Mouse (Mus musculus): ENCODE measurements at regions not wholly inside any gene's neighbourhood (a gene's known extent, or its start where the extent isn't known, plus 50 kb on each side); places are given as distances from the start of the nearest gene placed in this dataset.

DNA sequence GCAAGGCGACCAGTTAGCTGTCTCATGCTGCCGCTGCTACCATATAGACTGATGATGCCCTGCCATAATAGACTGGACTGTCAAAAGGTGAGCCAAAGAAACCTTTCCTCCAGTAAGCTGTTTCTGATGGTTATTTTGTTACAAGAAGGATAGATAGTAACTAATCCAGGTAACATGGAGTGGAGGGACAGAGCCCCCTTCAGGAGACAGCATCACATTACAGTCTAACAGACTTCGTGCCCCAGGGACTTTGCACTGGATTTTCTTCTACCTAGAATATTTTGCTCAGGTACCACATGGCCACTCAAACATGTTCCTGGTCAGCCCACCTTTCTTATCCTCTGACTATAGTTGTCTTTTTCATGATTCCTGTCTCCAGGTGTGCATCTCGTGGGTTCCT, 398.9 kb upstream of the Kazn start:
- no peak for ATAC-seq

DNA sequence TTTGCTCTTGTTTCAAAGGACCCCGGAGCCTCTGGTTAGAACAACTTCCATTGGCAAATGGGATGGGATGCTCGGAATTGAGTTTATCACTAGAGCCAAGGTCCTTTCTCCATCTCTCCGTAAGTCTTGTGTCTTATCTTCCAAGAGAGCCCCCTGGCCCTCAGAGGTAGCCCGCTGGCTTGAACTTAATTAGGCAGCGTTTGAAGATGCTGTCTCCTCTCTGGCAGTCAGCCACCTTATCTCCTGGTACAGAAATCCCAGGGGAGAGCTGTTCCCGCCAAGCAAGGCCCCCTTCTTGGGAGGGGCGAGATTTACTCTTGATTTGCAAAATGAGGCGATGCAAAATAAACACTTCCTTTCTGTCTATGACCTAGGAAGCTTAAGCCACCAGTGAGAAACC, 395.2 kb upstream of the Kazn start:
- ATAC-seq: no peak

DNA sequence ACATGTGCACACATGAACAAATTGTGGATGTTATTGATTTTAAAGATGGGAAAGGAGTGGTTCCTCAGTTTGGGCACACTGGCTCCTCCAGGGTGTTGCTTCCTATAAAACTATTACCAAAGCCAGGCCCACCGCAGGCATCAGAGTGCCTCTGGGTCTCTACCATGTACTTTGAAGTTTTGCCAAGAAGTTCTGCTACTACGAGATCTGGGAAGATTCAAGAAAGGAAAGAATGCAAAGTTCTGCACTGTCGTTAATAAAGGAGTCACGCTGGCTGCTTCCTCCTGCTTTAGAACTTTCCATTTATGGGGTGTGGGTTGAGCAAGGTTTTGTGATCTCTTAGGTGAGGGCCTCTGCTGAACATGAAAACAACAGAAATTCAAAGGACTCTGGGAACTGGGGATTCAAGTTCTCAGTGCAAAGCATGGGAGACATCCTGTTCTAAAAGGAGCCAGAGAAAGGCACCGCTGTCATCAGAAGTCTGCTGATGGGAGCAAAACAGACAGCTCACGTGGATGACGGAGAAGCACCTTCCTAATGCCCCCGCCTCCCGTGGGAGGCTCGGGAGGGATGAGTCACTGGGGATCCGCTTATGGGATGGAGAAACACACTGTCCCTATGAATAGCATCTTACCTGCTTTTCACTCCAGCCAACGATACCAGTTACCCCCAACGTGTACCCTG, 394.6 kb upstream of the Kazn start:
- ATAC-seq: no peak

DNA sequence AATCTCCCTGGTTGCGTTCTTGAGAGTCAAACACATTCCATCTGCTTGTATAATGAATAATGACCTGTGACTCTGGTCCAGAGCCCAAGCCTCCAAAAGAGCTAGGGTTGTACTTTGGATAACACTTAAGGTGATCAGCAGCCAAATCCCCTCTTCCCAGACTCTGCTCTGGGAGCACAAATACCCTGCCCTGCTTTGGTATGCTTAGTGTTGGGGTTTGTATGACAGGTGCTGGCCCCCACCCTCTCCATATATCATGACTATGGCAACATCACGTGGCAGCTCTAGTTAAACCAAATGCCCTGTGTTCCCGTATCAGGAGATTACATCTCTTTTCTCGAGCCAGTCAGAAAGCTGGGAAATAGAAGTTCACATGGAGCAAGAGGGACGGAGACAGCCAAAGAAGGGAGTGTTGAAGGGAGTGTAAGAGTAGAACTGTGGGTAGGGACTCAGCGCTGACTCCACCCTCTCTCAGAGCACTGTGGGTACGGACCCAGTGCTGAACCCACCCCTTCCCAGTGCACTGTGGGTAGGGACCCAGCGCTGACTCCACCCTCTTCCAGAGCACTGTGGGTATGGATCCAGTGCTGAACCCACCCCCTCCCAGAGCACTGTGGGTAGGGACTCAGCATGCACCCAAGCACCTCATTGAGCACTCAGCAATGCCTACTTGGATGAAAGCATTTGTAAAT, 387.4 kb upstream of the Kazn start:
- no peak for ATAC-seq

DNA sequence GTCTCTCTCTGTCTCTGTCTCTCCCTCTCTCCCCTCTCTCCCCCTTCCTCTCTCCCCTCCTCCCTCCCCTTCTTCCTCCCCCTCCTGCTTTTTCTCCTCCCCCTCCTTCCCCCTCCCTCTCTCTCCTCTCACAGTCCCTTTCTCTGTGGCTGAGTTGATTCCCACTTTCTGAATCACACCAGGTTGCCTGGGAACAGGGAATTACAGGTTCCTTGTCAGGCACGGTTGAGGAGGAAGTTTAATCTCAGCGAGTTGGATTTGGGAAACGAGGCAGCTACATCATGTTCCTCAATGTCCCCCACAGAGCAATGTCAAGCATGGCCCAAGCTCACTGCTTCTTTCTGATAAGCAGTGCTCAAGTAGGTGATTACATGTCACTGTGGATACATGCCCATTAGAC, 386.3 kb upstream of the Kazn start:
- ATAC-seq: no peak

DNA sequence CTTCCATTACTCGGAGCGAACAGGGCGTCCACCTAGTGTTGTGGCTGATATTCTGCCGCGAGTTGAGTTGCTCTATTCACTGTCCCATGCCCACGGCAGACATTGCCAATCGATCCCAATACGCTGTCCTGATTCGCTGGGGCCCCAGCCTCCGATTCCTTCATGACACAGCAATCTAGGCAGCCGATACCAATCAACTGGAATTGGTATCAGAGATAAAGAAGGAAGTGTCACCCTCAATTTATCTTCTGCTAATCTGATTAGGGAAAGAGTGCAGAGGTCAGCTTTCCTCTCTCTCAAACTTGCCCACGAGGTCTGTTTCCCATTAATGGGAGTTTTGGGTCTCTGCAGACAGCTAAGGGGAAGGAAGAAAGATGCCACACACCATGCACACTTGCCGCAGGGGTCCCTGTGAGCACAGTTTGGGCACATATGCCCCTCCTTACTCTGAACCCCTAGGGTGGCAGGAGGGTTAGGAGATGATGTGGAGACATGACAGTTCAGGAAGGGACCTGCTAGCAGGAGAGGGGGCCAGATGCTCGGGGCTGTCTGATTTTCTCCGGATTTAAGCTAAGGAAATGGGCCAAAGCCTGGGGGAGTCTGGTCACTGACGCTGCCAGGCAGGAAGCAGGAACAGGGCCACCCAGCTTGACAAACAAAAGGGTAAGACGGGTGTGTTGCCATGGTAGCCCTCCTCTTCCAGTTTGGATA, 383.1 kb upstream of the Kazn start:
- ATAC-seq: no peak

DNA sequence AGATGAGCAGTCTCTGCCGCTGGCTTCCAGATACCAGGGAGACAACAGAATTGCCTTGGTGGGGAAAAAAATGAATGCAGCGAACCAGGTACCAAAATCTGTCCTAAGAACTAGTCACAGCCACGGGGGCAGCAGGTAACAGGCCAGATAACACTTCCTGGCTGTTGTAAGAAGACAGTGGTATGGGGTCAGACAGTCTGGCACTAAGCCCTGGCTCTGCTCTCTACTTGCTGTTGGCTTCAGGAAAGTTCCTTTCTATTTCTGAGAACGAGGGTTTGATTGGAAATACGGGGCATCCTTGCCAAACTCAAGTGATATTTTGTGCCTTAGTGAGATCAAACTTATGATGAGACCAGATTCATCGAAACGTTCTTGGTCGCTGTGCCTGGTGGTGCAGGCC, 380.2 kb upstream of the Kazn start:
- ATAC-seq: no peak

DNA sequence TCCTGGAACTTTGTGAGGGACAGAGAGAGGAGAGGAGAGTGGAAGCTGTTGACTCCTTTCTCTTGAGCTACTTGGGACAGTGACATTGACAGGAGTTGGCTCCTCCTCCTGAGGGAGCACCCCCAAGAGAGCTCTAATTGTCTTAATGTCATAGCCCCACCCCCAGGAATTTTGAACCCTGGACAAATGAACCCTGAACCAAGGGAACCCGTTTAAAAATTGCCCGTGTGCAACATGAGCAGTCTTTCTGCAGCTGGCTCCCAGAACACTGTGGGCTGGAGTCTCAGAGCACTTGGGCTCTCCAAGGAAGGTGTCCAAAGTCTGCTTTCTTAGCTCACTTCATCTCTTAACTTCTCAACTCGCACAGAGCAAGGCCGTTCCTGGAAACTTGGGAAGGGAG, 379.6 kb upstream of the Kazn start:
- ATAC-seq: no peak

DNA sequence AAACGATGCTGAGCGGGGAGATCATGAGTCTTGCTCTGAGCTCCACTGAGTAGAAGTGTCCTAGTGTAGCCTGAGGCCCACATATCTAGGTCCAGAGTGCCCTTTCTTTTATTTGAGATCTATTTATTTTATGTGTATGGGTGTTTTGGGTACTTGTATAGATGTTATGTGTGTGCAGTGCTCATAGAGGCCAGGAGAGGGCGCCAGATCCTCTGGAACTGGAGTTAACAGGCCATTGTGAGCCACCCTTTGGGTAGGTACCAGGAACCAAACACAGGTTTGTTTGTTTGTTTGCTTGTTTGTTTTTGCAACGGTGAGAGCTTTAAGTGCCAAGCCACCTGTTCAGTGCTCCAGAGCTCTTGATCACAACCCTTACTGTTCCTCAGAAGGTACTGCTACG, 378.5 kb upstream of the Kazn start:
- no peak for ATAC-seq

DNA sequence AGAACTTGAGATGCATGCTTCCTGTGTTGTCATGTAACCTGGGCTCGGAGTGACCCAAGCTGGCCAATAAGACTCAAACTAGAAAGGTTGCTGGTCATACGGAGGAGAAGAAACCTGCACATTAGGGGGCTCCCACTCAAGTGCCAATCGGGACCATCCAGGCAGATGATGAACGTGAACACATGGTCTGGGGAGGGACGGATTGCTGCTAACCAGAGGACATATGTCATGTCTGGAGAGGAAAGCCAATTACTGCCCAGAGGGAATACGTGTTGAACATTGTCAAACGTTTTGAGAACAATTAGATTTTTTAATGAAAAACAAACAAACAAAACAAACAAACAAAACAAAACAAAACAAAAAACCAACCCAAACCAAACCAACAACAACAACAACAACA, 377.7 kb upstream of the Kazn start:
- no peak for ATAC-seq

DNA sequence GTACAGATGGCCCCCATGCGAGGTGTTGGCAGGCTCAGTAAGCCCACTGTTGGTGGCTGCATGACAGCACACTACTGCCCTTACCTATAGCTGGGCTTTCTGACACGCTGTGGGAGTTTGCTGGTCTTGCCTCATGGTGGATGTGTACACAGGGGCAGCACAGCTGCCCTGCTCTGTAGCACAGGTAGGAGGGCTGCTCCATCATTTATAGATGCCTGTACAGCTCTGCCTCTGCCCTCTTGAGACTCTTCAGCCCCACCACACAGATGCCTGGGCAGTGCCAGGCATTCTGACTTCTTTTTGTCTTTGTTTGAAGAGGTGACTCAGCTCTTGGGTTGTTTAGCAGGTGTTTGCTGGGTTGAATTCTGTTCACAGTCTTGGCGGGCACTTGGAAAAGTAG, 365.9 kb upstream of the Kazn start:
- no peak for ATAC-seq

DNA sequence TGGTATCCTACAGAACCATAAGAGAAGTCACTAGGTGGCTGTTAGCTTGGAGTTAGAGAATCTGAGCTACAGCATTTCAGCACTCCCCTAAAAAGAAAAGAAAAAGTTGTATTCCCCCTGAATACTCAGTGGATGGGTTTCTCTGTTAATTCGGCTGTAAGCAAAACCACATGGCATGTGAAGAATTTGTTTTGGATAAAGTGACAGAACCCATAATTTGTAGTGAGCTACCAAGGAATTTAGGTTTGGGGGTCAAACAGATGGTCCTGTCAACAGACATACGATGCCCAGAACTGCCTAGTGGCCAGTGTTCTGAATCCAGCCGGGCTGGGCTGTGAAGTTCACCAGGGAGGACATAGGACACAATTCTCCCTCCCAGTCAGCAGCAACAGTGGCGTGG, 358.0 kb upstream of the Kazn start:
- no peak for ATAC-seq

DNA sequence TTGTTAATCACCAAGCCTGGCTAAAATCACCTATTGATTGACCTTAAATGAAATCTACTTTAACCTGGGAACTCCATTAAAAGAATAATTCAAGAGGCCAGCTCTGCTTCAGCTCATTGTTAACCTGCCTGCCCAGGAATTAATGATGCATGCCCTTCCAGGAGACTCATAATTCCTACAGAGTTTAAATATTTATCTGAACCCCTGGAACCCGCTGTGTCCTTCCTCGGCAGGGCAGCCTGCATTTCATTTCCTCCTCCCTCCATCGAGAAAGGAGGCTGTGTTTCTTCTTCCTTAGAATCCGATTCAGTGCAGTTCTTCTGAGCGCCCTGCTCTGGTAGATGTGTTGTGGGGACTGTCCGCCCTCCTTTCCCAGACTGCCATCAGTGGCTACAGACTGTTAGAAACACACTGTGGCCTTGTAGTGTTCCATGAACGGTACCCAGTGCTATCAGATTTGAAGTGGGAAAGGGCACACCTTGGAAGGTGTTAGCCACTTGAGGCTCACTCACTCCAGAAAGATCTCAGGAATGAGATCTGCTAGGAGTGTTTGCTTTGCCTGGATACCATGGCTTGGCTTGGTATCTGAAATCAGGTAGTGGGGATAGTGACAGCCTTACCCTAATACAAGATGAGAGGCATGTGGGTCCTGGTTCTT, 350.0 kb upstream of the Kazn start:
- ATAC-seq: no peak

DNA sequence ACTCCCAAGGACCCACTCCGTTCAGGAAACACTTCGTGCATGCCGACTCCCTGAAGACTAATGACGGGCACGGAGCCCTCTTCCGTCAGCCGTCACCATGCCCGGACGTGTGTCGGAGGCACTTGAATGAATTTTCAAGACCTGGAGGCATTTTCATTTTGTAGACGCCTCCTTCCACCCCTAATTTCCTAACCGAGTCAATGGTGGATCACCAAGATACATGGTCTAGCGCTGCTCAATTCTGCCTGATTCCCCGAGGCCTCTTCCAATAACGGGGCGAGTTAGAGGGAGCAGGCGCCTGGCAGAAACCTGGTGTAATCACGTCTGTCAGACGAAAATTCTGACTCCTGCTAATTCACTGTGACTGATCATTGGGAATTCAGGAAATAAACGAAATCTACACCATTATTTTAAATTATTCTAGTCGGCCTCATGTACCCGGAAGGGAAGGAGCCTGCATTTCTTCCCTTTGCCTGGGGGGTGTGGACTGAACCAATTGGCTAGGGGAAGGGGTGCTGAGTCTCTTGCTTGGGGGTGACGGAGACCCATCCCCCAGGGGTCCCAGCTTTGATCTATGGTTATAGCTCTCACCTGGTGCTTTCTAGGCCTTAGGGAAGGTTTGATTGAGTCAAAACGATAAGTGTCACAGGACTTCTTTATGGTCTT, 349.4 kb upstream of the Kazn start:
- no peak for ATAC-seq

DNA sequence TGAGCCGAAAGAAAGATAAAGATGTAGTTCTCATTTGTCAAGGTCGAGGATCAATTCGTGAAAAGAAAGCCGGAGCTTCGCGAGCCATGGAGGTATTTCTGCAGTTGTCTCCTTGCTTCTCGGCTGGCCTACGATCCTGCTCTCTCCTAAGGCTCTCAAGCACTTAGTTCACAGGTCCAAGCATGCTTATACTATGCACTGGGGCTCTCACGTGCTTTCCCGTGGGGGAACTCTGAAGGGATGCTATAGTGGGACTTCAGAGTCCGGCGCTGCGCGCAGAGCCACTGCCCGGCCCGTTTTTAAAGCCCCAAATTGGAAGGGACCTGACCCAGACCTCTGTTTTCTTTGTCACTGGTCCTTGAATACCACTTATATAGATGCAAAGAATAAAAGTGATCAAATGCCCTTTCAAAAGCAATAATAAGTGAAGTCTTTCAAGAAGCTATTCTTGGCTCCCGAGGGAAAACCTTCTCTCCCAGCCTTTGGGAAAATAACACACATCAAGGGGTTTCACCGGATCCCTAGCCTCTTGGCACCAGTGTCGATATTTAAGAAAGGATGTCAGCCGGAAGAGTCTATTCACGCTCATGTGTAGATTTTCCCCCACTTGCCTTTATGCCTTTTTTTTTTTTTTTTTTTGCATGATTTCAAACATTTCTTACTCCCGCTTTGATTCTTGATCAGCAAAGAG, 348.3 kb upstream of the Kazn start:
- no peak for ATAC-seq

DNA sequence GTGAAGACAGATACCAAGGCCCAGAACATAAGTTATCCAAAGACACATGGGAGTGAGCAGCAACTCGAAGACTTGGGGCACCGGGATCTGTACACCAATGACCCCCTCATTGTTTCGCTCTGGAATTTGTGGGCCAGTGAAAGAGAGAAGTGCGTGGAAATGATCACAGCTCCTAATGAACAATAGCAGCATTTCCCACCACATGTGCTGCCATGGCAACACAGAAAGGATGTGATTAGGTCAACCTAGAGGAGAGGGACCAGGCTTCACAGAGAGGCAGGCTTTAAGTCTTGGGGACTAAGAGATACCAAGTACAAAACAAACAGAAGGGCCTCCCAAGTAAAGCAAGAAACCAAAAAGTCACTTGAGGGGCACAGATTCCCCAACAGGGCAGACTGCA, 339.3 kb upstream of the Kazn start:
- ATAC-seq: no peak

DNA sequence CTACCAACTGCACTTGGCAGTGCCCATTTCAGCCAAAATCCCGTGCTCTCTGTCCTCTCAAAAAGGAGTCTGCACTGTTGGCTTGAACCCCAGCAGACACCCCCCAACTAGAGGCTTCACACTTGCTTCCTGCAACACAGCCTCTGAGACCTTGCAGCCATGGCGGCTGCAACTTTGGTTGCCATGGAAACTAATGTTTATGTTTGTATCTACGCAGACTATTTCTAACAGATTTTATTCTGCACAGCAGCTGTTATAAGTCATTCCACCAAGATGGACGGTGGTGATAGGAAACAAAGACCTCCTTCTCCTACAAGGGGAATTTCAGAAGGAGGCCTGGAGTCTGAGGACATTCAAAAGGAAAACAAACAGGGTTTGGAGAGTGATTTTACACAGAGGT, 338.3 kb upstream of the Kazn start:
- no peak for ATAC-seq

DNA sequence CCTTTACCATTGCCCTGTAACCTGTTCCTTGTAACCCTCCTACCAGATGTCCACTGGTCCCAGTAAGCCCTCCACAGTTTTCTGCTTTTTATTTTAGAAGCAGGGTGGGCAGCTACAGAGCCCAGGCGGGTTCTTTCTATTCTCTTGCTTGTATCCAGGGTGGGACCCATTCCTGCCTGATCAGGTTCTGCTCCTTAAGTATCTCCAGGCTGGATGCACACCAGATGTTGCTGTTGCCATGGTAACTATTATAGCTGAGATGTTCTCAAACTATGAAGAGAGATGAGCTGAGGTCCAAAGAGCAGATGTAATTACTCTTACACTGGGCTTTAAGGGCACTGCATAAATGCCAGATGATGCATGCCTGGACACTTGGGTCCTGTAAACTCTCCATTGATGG, 335.3 kb upstream of the Kazn start:
- no peak for ATAC-seq

DNA sequence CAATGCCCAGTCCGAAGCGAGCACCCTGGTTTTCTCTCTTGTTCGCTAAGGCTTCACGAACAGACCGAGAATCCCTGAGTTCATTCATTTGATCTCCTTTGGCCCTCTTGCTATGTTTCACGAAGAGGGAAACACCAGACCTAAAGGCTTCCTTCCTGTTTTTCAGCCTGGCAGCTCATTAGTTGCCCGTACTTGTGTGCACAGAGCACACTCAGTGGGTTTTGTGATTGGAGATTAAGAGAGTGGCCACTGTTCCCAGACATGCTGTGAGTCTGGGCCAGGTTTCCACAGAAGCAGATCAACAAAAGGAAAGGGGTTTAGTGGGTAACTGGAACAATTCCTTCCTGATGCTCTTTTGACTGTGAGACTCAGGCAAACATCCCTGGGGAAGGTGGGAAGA, 331.5 kb upstream of the Kazn start:
- no peak for ATAC-seq

DNA sequence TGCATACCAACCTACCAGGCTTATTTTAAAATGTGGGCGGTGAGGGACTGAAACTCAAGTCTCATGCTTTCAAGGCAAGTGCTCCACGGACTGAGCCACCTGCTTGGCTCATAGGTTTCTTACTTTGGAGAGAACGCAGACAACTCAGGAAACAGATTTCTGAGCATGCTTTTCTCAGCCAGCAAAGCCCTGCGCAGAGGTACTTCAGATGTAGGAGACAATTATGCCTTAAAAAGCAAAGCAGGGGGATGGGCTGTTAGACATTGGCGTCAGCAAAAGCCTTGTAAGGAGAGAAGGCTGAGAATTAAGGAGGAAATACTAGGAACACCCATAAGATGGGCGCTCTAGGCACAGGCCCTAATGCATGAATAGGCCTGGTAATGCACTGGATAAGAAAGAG, 329.4 kb upstream of the Kazn start:
- ATAC-seq: no peak

DNA sequence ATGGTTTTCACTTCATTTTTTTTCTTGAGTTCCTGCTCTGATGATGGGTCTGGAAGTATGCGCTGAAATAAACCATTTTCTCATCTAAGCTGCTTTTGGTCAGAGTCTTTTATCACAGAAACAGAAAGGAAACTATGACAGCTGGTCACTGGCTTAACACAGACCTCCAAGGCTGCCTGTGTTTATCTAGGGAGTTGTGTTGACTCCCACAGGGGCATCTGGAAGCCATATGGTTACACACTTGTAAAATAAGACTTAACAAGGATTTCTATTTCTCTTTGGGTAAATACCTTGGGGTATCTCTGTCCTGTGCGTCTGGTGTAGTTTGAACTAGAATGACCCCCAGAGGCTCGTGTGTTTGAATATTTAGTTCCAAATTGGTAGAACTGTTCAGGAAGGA, 315.5 kb upstream of the Kazn start:
- no peak for ATAC-seq

DNA sequence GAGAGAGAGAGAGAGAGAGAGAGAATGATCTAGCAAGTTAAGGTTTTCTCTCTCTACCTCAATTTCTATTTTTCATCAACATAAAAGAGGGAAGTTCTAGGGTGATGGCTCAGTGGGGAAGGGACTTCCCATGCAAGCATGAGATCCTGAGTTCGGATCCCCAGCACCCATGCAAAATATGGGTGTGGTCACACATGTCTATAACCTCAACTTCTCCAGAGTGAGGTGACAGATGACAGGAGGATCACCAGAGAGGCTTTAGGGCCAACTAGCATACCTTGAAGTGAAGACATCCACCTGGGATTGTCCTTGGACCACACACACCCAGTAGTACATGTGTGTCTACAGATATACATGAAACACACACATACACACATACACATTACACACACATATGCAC, 306.7 kb upstream of the Kazn start:
- no peak for ATAC-seq

DNA sequence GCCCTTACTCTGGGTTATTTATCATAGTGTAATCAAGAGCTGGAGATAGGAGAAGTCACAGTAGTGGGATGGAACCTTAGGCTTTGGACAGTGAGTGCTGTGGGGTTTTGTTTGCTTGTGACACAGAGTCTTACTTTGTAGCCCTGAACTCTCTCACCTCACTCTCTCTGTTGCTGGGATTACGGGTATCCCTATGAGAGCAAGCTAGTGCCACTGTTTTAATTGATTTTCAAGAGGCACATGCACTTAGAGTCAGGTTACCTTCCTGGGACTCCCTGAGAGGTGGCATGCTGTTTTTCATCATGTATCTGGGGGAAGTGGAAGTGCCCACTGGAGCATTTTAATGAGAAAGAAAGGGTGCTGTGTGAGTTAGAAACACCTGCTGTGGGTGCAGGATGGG, 306.0 kb upstream of the Kazn start:
- no peak for ATAC-seq
